Mouse (Mus musculus) brain, adult 2 months (tissue): ENCODE data around the gene Gins2.

Source experiments
- DNase-seq: peaks from one replicate; pipeline ENCODE4 v3.0.0; 2011; ENCODE audit warnings: low read depth, low spot score

Gins2 gene

DNA sequence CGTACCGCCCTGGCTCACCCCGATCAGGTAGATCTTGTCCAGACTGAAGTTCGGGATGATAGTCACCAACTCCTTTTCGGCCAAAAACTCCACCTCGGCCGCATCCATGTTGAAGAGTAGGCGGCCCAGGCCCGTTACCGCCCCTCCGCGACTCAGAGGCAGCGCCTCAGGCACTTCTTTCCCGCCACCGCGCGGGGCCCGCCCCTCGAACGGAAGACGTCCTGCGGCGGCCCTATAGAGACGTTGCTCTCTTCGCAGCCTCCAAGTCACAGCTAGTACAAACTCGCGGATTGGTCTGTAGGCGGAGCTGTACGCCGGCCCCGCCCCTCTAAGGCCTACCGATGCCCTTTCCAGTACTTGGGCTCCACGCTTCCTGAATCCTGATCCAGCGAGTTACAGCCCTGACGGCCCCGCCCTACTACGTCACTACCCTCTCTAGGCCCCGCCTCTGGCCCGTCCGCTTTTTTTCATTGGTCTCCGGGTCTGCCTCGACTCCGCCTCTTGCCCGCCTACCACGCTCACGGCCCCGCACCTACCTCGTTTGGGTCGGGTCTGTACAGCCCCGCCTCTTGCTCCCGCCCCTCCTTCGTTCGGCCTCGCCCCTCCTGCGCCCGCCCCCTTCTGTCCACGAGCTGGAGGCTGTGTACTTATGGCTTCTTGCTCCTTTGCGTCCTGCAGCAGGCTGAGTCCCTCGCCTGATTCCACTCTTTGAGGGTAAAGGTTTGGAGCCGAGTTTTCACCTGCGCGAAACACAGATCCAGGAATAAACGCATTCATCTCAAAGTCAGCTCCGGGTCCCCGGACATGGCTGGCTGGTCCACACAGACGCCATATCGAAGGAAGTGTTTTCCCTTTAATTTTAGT, at the start of gene Gins2:
Gene Gins2 (minus strand): TSS at position 397 of the 864 bp plus-strand sequence.
- peak; percentile 100 for DNase-seq

DNA sequence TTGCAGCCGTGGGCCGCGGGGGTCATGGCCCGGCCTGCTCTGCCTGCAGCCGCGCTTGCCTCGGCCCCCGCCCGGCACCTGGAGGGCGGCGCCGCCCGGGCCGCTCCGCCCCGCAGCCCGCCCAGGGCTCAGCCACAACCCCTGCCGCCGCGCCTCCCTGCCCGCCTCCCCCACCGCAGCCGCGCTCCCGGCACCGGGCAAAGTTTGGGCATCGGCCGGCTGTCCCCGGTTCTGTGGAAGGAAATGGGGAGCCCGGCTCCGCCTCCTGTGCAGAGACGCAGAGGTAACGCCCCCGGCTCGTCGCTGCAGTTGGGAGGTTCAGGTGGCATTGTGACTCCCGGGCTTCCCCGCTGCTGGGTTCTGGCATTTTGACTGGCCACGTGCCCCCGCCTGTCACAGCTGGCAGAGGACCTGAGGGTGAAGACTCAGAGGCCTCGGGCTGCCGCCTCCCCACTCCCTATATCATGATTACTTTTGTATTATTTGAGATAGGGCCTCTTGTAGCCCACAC, 45.3 kb upstream of the Gins2 start:
- peak; percentile 49 for DNase-seq

DNA sequence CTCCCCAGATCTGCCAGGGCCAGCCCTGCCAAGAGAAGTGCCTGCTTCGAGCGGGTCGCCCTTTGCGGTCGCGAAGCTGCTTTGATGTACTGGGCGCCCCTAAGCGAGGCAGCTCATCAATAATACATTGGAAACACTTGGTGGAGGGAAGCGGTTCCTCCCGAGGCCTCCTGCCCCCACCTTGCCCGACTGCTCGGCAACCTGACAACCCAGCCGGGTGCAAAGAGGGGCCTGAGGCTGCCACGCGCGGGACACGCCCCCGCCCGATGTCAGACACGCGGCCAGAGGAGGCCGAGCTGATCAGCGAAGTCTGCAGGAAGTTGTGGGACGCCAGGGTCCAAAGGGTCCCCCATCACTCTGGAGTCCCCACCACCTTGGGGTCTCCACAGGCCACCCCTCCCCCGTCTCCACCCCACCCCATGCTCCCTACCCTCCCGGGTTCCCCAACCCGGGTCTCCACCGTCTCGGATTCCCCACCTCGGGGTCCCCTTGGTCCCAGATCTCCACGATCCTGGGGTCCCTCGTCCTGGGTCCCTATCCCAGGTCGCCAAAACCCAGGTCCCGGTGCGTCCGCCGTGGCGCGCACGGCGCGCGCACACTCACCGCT, 44.7 kb upstream of the Gins2 start:
- DNase-seq: no peak

DNA sequence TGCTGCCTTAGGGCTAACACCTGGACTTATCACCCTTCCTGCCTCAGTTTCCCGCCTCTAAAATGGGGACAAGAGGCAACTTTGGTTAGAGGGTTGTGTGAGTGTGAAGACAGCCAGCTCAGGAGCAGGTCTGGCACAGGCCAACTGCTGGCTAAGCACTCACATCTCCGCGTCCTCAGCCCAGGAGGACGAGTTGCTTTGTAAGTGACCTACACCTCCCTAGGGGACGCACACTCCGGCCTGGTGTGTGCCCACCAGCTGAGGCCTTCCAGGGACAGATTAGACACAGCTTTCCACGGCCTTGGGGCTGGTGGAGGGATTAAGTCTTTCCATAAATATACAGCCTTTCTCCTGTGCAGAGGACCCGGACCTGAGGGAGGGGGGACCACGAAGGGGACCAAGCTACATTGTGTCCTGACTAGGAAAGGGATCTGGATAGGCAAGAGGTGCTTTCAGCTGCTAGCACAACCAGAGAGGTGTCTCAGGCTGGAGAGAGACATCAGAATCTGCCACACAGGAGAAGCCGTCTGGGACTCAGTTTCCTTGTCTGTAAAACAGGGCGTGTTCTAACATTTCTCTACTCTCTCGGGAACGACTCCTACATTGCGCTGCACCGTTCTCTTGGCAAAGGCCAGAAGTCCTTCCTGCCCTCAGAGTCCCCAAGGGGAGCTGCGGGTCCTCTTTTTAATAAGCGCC, 44.0 kb upstream of the Gins2 start:
- no peak for DNase-seq

DNA sequence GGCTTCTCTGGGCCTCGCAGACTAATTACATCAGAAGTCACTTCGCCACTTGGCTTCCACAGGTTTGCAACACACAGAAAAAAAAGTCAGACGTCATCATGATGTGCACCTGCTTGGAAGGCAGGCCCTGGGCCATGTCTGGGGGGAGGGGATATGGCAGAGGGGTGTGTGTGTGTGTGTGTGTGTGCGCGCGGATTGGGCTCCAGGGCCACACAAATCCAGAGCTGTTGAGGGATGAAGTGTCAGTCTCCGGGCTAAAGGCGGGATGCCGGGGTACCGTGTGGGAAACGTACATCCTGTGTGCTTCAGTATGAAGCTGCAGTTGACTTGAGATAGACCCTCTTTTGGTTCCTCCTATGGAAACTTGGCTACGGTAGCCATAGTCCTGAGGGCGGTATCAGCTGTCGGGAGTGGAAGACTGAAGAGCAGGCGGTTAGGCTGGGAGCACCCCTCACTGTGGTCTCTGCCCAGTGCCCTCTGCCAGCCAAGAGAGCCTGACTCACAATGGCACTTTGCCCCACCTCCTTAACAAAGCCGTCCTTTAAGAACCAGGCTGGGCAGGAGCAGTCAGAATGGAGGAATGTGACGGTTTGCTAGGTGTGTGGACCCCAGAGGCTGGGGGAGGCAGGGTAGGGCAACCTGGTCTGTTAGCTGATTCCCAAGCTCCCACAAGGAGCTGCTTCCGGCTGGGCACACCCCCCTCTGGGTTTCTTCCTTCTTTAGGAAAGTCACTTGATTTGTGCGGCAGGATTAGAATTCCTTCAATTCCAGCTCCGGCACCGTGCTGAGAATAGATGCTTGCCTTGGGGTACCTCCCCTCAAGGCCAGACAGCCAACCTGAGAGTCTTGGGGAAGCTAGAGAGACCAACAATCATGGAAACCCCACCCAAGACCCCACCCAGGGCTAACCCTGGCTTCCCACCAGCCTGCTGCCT, 42.6 kb upstream of the Gins2 start:
- peak; percentile 78 for DNase-seq

DNA sequence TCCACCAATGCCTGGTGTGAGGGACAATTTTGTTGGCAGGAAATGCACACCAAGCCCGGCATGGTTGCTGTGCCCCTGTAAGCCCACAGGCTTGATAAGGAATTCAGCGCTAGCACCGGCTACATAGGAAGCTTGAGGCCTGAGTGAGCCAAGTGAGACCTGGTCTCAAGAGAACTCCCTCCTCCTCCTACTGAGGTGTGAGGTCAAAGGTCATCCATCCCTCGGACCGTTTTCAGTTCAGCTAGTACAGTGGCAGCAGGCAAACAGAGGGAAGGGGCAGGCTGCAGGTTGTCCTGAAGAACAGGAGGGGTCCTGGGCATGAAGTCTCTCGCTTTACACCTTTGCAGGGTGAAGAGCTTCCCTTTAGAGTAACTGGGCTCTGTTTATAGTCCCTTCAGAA, 41.7 kb upstream of the Gins2 start:
- DNase-seq: no peak

DNA sequence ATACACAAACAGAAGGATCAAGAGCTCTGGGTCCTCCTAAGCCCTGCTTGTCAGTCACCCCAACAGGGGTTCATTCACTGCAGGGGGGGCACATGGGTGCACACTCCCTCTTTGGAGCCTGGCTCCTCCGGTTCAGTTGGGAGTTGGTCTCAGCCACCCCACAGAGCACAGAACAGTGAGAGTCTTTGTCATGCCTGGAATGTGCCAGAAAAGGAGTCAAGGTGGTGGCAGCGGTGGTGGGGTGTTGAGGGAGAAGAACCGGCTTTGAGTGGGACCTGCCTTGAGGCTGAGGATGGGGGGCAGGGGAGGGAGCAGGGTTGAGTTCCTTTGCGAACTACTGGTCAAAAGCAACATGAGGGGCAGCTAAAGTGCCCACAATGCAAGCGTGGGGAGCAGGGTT, 40.9 kb upstream of the Gins2 start:
- no peak for DNase-seq

DNA sequence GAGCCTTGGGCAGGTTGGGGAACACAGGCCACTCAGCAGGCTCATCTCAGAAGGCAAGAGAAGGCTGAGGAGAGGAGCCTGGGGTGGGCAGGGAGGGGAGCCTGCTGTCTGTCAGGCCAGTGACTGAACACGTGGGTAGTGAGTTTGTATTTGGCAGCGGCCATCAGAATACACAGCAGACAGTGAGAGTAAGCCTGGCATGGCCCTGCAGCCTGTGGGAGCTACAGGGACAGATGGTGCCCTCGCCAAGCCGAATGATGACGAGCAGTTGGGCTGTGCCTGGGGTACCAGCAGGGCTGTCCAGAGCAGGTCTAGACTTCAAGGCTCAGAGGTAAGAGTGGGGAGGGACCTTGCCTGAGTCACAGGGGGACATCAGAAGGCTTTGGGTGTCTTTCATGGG, 38.2 kb upstream of the Gins2 start:
- peak; percentile 93 for DNase-seq

DNA sequence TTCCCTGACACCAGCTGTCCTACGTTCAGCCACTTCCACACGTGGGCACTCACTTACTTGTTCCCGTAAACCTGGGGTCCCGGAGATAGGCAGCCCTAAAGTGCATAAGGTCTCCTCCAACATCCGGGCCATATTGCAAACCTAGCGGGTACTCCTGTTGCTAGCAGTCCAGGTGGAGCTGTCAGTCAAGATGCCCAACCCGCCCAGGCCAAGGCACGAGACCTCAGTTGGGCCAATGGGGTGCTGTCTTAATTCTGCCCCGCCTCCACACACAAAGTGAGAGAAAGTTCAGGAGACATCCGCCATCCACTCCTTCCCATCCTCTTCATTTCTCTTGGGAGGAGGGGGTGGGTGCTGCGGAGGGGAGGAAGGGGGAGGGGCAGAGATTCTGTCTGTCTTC, 37.4 kb upstream of the Gins2 start:
- no peak for DNase-seq

DNA sequence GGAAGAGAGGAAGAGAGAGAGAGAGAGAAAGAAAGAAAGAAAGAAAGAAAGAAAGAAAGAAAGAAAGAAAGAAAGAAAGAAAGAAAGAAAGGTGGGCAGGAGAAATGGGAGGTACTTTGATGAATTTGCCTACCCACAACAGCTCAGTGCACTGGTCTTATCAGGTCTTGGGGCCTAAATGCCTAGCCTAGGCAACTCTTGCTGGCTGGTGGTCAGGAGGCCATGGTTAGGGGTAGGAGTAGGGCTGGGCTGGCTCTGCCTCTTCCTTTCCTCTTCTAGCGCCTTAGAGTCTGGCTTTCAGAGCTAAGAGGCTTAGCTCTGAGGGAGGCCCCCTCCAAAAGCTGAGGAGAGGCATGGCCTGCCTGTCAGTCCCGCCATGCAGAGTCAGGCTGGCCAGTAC, 34.5 kb upstream of the Gins2 start:
- no peak for DNase-seq

DNA sequence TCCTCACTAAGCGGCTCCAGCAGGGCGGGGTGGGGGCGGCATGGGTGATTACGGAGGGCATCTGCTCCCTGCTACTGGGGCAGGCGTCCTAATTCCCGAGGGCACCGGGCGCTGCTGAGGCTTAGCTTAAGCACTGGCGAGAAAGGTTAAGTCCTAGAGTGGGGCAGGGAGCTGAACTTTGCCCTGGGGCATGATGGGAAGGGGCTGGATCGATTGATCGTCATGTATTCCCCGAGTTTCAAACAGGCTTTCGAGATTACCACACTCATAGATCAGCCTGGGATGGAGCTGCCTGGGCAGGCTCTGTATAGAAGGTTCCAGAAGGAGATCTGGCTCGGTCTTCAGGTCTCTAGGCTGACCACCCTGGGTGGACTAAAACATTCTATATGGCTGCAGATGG, 33.1 kb upstream of the Gins2 start:
- no peak for DNase-seq

DNA sequence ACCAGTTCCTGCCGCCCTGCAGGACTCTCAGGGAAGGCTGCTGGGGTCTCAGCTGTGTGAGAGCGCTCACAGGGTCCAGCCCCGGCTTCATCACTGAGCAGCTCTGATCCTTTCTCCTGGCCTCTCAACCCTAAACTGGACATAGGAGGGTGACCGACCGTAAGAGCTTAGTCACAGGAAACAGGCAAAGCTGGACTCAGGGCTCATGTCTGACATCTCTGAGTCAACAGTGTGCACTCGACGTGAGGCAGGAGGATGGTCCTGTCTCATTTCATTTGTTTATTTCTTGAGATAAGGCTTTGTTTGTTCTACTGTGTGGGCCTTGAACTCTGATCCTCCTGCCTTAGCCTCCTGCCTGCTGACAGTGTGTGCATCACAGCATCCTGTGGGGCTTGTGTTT, 31.3 kb upstream of the Gins2 start:
- DNase-seq: no peak

DNA sequence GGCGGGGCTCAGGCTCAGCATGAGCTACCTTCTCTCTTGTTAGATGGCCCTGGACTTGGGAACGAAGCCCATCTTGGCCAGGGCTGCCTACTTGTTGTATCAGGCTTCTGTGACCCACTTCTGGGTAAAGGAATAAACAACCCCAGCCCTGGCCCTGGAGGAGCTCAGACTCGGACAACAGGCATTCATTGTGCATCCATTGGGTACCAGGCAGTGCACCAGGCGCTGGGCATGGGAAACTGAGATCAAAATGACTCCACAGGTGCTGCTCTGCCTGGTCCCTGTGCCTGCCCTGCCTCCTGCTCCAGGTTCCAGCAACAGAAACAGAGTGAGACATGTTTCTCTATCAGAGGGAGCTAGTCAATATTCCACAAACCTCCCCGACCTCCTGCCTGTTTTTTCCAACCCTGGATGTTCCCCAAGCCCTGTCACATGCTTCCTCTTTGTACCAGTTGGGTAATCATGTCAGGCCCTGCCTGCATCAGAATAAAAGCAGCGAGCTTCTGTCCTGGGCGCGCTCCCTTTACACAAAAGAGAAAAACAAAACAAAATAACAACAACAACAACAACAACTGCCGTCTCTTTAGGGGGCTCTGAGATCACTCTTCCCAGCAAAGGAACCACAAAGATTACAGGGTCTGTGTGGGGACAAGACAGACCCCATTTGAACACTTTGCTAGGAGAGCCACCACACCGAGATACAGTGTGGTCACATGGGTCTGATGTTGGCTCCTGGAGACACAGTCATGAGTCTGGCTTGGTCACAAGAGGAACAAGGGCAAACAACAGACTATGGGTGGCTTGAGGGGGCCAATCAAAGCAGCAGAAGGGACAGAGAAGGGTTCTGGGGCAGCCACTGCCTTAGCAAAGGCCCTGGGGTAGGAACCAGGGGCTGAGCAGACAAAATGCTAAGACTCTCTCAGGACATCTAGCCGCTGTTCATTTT, 30.4 kb upstream of the Gins2 start:
- peak; percentile 72 for DNase-seq

DNA sequence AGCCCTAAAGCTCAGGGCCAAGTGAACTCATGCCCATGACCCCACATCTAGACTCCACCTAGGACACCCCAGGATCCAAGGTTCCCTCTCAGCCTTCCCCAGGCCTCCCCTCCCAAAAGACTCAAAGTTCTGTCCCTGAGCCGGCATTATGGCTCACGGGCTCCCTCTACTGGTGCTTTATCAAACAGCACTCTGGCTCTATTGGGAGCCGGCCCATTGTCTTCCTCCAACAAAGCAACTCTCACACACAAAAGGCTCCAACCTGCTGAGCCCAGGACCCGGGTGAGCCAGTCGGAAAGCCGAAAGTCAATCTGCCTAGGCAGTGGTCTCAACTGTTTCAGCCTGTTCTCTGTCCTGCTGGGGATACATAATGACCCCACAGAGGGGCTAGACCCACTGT, 29.0 kb upstream of the Gins2 start:
- peak; percentile 77 for DNase-seq

DNA sequence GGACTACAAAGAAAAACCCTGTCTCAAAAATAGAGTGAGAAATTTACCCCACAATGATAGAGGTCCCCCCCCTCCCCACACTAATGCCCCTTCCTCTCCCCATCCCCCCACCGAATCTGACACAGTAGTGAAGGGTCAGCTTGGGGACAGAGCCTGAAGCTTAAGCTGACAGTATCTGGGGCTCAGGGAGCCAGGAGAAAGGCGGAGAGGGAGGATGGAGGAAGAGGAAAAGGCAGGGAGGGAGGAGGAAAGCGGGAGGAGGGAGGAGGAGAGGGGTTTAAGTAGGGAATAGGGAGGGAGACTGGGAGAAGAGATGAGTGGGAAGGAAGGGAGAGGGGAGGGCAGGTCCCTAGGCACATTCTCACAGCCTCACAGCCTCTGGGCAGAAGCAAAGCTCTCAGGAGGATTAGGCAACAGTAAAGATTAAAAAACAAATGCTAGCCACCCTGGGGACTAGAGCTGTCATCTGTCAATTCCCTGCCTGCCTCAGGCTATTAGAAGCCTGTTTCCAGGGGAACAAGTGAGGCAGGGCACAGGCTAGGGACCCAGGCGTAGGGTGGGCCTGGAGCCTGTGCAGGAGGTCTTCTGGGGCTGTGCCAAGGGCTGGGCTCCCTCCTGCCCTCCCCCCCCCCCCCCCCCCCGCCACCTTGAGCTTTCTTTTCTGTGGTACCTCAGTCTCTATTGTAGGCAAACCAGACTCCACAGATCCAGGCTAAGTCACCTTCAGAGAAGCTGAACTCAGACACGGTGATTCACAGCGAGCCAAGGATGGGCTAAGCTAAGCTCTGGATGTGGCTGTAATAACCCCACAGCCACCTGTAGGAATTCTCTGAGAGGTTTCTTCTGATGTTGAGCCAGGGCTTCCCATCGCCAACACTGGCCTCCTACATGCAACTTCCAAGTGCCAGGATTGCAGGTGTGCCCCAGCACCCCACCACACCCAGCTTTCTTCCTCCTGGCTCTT, 27.8 kb upstream of the Gins2 start:
- DNase-seq: peak; percentile 61

DNA sequence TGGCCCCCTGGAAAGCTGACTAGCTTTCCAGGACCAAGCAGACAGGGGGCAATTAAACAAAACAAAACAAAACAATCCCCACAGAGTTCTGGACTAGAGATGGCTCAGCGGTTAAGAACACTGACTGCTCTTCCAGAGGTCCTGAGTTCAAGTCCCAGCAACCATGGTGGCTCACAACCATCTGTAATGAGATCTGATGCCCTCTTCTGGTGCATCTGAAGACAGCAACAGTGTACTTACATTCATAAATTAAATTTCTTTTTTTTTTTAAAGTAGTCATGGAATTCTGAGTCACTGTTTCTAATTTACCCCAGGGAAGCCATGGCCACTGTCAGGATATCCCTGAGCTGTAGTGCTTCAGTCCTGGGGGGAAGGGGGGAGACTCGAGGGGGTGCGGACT, 25.4 kb upstream of the Gins2 start:
- DNase-seq: no peak

DNA sequence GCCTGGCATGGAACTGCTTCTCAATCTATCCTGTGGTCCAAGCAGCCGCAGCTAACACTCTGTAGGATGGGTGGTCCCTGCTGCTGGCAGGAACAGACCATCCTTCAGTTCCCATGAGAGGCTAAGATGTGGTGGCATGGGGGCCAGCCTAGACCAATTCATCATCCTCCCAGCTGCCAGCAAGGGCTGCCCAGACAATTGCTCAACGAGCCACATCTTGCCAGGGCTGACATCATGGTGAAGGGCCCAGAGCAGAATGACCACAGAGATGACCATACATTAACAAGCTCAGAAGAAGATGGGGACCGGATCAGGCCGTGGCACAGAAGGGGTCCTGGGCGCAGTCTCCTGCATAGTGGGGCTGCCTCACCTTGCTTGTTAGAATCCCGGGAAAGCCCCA, 21.7 kb upstream of the Gins2 start:
- no peak for DNase-seq

DNA sequence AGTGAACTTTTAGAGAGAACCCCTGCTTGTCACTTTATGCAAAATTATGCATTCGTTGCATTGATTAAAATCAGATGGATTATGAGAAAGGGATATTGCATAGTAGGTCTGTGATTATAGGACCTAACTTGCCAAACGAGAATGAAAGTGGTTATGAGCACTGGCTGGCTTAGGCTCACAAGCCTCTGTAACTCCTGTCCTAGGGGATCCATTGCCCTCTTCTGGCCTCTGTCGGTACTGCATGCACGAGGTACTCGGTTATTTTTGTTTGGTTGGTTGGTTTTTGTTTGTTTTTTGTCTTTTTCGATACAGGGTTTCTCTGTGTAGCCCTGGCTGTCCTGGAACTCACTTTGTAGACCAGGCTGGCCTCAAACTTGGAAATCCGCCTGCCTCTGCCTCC, 18.8 kb upstream of the Gins2 start:
- peak; percentile 85 for DNase-seq

DNA sequence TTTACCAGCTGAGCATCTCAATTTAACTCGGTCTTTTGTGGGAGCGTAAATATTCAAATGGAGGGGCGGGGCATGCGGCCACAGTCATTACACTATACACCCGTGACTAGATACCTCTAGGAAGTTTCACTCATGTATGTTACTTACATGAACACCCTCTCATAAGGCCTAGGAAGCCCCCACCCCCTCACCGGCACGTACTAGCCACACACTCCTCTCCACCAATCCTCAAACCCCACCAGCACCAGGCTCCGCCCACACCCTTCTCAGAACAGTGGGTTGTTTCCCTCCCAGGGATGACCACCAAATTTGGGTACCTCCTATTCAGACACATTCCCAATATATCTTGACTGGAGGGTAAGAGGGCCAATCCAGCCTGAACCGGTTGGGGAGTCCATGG, 18.4 kb upstream of the Gins2 start:
- DNase-seq: no peak
